Mouse (Mus musculus): ENCODE measurements at regions not wholly inside any gene's neighbourhood (a gene's known extent, or its start where the extent isn't known, plus 50 kb on each side); places are given as distances from the start of the nearest gene placed in this dataset.

DNA sequence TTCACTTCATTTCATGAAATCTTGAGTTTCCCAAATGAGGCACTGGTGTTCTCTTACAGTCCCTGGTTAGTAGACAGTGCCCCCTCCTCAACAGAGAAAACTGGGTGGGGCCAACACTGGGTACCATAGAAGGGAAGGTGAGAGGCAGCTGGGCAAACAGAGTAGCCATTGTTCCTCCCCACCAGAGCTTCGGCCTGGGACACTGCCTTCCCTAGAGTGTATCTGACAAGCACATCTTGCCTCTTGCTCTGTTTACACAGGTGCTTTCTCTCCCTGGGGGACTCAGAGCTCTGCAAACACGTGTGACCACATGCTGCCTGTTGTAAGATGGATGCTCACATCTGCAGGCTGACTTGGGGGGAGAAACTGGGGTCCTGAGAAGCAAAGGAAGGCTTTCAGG, 100.8 kb upstream of the Tnp1 start:
- DNase-seq (ENCODE audit: low spot score) = no peak

- no peak for DNase-seq (ENCODE audit: low spot score)
Measured at GRCm38 (mm10) chr1:73115854-73116253, 100.1 kb upstream of the Tnp1 start.

- no peak for DNase-seq (ENCODE audit: low spot score)
Measured at GRCm38 (mm10) chr1:73113137-73113536, 97.4 kb upstream of the Tnp1 start.

- no peak for DNase-seq (ENCODE audit: low spot score)
Measured at GRCm38 (mm10) chr1:73112711-73113110, 97.0 kb upstream of the Tnp1 start.

DNA sequence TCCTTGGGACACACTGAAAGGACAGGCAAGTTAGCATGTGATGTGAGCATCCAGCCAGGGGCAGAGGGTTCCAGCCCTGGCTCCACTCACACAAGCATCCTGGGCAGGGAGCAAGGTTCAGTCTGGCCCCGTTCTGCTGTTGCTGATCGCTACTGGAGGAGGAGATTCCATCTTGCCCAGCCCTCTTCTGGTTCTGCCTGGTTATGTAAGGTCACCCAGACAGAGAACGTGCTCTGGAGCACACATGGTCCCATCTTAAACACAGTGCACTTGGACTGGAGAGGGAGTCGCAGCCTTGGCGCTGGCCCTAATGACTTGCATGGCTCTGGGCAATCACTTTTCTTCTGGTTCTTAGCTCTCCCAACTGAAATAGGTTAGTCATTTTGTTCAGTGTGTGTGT, 96.2 kb upstream of the Tnp1 start:
- DNase-seq (ENCODE audit: low spot score) = no peak

- no peak for DNase-seq (ENCODE audit: low spot score)
Measured at GRCm38 (mm10) chr1:73105856-73106463, 90.3 kb upstream of the Tnp1 start.

GRCm38 (mm10) chr1:73097645-73098440, 82.1 kb upstream of the Tnp1 start:
- DNase-seq (ENCODE audit: low spot score) = no peak

- DNase-seq (ENCODE audit: low spot score) = no peak
Measured at GRCm38 (mm10) chr1:73089636-73090035, 73.9 kb upstream of the Tnp1 start.

GRCm38 (mm10) chr1:73088494-73088893, 72.8 kb upstream of the Tnp1 start:
- no peak for DNase-seq (ENCODE audit: low spot score)

- DNase-seq (ENCODE audit: low spot score) = no peak
Measured at GRCm38 (mm10) chr1:73084946-73085345, 69.2 kb upstream of the Tnp1 start.

GRCm38 (mm10) chr1:73083396-73083795, 67.7 kb upstream of the Tnp1 start:
- no peak for DNase-seq (ENCODE audit: low spot score)

DNA sequence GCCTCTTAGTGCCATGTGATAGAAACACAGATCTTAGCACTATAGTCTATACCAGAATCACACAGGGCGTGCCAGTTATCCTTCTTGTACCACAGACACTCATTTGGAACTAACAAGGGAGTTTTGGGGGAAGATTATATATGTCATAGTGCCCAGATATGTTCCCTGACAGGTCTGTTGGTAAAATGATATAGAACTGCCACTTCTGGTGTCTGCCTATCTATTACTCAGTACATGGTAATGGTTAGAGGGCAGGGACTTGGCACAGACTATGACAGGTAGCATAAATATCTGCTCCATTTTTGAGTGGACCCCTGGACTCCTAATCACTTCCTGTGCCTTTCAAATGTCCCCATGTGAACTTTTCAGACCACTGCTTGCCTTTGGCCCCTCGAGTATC, 63.8 kb upstream of the Tnp1 start:
- no peak for DNase-seq (ENCODE audit: low spot score)

DNA sequence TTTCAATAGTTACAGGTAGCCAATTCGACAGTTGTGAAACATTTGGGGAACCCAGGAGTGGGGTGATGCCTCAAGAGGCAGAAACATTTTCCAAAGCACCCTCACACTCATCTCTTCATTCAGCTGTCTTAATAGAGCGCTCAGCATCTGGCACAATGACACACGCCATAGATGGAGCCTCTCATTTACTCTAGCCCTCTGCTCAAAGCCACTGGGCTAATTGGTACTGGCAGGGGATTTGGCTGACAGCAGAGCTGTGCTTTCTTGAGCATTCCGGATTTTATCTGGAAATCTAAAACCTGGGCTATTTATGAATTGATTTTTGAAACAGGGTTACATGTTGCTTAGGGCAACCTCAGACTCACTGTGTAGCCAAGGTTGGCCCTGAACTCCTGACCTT, 61.4 kb upstream of the Tnp1 start:
- DNase-seq (ENCODE audit: low spot score) = no peak

DNA sequence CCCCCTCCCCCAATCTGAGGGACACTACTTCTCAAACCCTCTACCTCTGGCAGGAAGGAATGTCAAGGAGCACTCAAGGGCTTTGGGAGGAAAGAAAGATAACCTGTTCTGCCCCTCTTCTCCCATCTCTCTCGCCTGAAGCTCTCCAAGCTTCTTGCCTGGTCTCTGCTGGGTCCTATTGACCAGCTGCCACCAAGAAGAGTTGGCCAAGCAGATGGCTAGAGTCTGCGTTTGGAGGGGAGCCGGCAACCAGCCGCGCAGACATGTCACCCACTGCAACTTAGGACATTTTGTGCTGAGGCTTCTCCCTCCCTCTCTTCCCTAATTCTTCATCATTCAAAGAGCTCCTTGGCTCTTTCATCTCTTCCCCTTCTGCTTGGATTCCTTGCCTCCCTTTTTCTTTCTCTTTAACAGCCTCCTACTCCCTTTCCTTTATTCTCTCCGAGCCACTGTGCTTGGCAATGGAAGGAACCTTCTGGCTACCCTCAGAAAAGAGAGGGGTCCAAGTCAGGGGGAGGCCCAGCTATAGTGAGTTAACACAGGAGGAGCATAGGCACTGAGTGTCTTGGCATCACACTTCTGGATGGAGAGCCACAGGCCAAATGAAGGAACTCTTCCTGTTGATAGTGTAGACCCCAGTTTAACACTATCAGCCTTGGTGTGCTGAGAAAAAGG, 60.1 kb upstream of the Tnp1 start:
- DNase-seq (ENCODE audit: low spot score) = no peak

DNA sequence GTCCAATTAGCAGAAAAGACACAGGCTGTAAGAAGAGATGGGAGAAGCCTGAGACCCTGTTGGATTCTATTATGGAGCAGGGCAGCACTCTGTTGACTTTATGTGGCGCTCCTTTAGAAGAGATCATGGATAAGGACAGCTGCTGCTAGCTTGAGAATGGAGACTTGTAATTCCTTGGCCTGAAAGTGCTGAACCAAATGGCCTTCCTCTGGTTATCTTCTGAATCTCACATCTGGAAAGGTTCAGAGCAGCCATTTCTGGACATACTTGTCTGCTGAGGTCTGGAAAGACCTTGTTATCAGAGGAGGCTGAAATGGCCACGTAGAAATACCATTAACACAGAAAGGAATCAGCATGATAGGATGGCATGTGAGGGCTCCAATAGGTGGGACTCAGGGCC, 59.5 kb upstream of the Tnp1 start:
- no peak for DNase-seq (ENCODE audit: low spot score)

GRCm38 (mm10) chr1:73074525-73074924, 58.8 kb upstream of the Tnp1 start:
- no peak for DNase-seq (ENCODE audit: low spot score)

GRCm38 (mm10) chr1:73072237-73072904, 56.7 kb upstream of the Tnp1 start:
- DNase-seq (ENCODE audit: low spot score) = no peak

GRCm38 (mm10) chr1:73070126-73070525, 54.4 kb upstream of the Tnp1 start:
- DNase-seq (ENCODE audit: low spot score) = no peak

Measured in urinary bladder, adult 2 months (tissue).